Mouse (Mus musculus): ENCODE results near the gene Arhgdia. TPM values are rescaled to one million over a fixed set of nuclear protein-coding genes. Genes with fewer than 3 reads are reported as not detected.

Gene Arhgdia
- polyA plus RNA-seq, 1 experiment, result 500 TPM

- H3K4me3 ChIP-seq (ENCODE audit: insufficient read depth, low read length), result no peak overlapping the region
- no peak for TF ChIP-seq POLR2A (IDR thresholded peaks at IDR 0.05; ENCODE audit: low read depth, low read length)
- TF ChIP-seq CTCF (IDR thresholded peaks at IDR 0.05; ENCODE audit: borderline replicate concordance, insufficient read depth, low read length), result no peak
- no peaks in the 10 kb centered on the region for H3K4me1 ChIP-seq (ENCODE audit: control insufficient read depth, insufficient read depth, low read length)
- H3K27ac ChIP-seq (ENCODE audit: insufficient read depth, low read length), result no peak overlapping the region
Observed at GRCm38 (mm10) chr11:120534093-120534492, 47.3 kb downstream of the Arhgdia start.

GRCm38 (mm10) chr11:120531646-120532045, 49.8 kb downstream of the Arhgdia start:
- H3K27ac ChIP-seq (ENCODE audit: insufficient read depth, low read length), result no peak overlapping the region
- no peaks in the 10 kb centered on the region for H3K4me1 ChIP-seq (ENCODE audit: control insufficient read depth, insufficient read depth, low read length)
- H3K4me3 ChIP-seq (ENCODE audit: insufficient read depth, low read length), result no peak overlapping the region
- no peak for TF ChIP-seq CTCF (IDR thresholded peaks at IDR 0.05; ENCODE audit: borderline replicate concordance, insufficient read depth, low read length)

GRCm38 (mm10) chr11:120530085-120530964, 51.1 kb downstream of the Arhgdia start, which contains the start of gene Gcgr:
Gcgr (plus strand) TSS chr11:120530699.
- no peaks in the 10 kb centered on the region for H3K4me1 ChIP-seq (ENCODE audit: control insufficient read depth, insufficient read depth, low read length)
- no peak within 1 kb of the TSS for H3K4me3 ChIP-seq (ENCODE audit: insufficient read depth, low read length)
- TF ChIP-seq CTCF (IDR thresholded peaks at IDR 0.05; ENCODE audit: borderline replicate concordance, insufficient read depth, low read length), result no peak
- no peak for TF ChIP-seq POLR2A (IDR thresholded peaks at IDR 0.05; ENCODE audit: low read depth, low read length)
- no peak within 1 kb of the TSS for H3K27ac ChIP-seq (ENCODE audit: insufficient read depth, low read length)

GRCm38 (mm10) chr11:120528903-120529302, 52.5 kb downstream of the Arhgdia start:
- Histone ChIP-seq H3K4me1 (ENCODE audit: control insufficient read depth, insufficient read depth, low read length) (no peaks in the 10 kb centered on the region), H3K4me3 (ENCODE audit: insufficient read depth, low read length) (no peak overlapping the region), H3K27ac (ENCODE audit: insufficient read depth, low read length) (no peak overlapping the region)
- TF ChIP-seq CTCF (IDR thresholded peaks at IDR 0.05; ENCODE audit: borderline replicate concordance, insufficient read depth, low read length) (no peak), POLR2A (IDR thresholded peaks at IDR 0.05; ENCODE audit: low read depth, low read length) (no peak)

Other genes starting within 250 kb of the Arhgdia start
- gene Actg1, start 233.1 kb downstream of the Arhgdia start, polyA plus RNA-seq (2011; ENCODE audit: insufficient read length, low read depth, missing spikeins), result 5,586 and 6,404 TPM in 2 replicates
- gene Fscn2, start 220.1 kb downstream of the Arhgdia start, polyA plus RNA-seq (2011; ENCODE audit: insufficient read length, low read depth, missing spikeins), result not detected in 2 replicates
- 8.5 and 10.9 TPM in 2 replicates for gene Faap100, start 202.9 kb downstream of the Arhgdia start, polyA plus RNA-seq (2011; ENCODE audit: insufficient read length, low read depth, missing spikeins)
- gene Nploc4, start 143.9 kb downstream of the Arhgdia start, polyA plus RNA-seq (2011; ENCODE audit: insufficient read length, low read depth, missing spikeins), result 76.1 and 81.6 TPM in 2 replicates
- gene Tspan10, start 139.0 kb downstream of the Arhgdia start, polyA plus RNA-seq (2011; ENCODE audit: insufficient read length, low read depth, missing spikeins), result not detected in 2 replicates
- not detected in 2 replicates for gene Pde6g, start 128.1 kb downstream of the Arhgdia start, polyA plus RNA-seq (2011; ENCODE audit: insufficient read length, low read depth, missing spikeins)
- gene Oxld1, start 123.6 kb downstream of the Arhgdia start, polyA plus RNA-seq (2011; ENCODE audit: insufficient read length, low read depth, missing spikeins), result 5.6 TPM in 2 replicates
- gene Ccdc137, start 123.5 kb downstream of the Arhgdia start, polyA plus RNA-seq (2011; ENCODE audit: insufficient read length, low read depth, missing spikeins), result 18.9 and 27.3 TPM in 2 replicates
- 24.0 and 30.7 TPM in 2 replicates for gene Arl16, start 114.0 kb downstream of the Arhgdia start, polyA plus RNA-seq (2011; ENCODE audit: insufficient read length, low read depth, missing spikeins)
- gene Mrpl12, start 97.0 kb downstream of the Arhgdia start, polyA plus RNA-seq (2011; ENCODE audit: insufficient read length, low read depth, missing spikeins), result 51.1 and 58.0 TPM in 2 replicates
- gene Slc25a10, start 89.8 kb downstream of the Arhgdia start, polyA plus RNA-seq (2011; ENCODE audit: insufficient read length, low read depth, missing spikeins), result 22.0 and 22.4 TPM in 2 replicates
- not detected in 2 replicates for gene Gcgr, start 50.9 kb downstream of the Arhgdia start, polyA plus RNA-seq (2011; ENCODE audit: insufficient read length, low read depth, missing spikeins)
- 65.4 and 90.1 TPM in 2 replicates for gene Mcrip1, start 31.9 kb downstream of the Arhgdia start, polyA plus RNA-seq (2011; ENCODE audit: insufficient read length, low read depth, missing spikeins)
- gene Ppp1r27, start 30.5 kb downstream of the Arhgdia start, polyA plus RNA-seq (2011; ENCODE audit: insufficient read length, low read depth, missing spikeins), result not detected in 2 replicates
- 846 and 907 TPM in 2 replicates for gene P4hb, start 8.4 kb downstream of the Arhgdia start, polyA plus RNA-seq (2011; ENCODE audit: insufficient read length, low read depth, missing spikeins)
- 112 and 150 TPM in 2 replicates for gene Alyref, start 16.7 kb upstream of the Arhgdia start, polyA plus RNA-seq (2011; ENCODE audit: insufficient read length, low read depth, missing spikeins)
- 78.0 and 87.2 TPM in 2 replicates for gene Anapc11, start 16.8 kb upstream of the Arhgdia start, polyA plus RNA-seq (2011; ENCODE audit: insufficient read length, low read depth, missing spikeins)
- gene Npb, start 26.9 kb upstream of the Arhgdia start, polyA plus RNA-seq (2011; ENCODE audit: insufficient read length, low read depth, missing spikeins), result not detected in 2 replicates
- 39.5 and 45.2 TPM in 2 replicates for gene Pcyt2, start 36.3 kb upstream of the Arhgdia start, polyA plus RNA-seq (2011; ENCODE audit: insufficient read length, low read depth, missing spikeins)
- 15.9 and 19.2 TPM in 2 replicates for gene Sirt7, start 43.6 kb upstream of the Arhgdia start, polyA plus RNA-seq (2011; ENCODE audit: insufficient read length, low read depth, missing spikeins)
- 39.4 and 43.9 TPM in 2 replicates for gene Mafg, start 52.0 kb upstream of the Arhgdia start, polyA plus RNA-seq (2011; ENCODE audit: insufficient read length, low read depth, missing spikeins)
- gene Pycr1, start 62.1 kb upstream of the Arhgdia start, polyA plus RNA-seq (2011; ENCODE audit: insufficient read length, low read depth, missing spikeins), result 44.5 and 59.0 TPM in 2 replicates
- not detected in 2 replicates for gene Myadml2, start 66.5 kb upstream of the Arhgdia start, polyA plus RNA-seq (2011; ENCODE audit: insufficient read length, low read depth, missing spikeins)
- 0.47 and 0.63 TPM in 2 replicates for gene Notum, start 79.6 kb upstream of the Arhgdia start, polyA plus RNA-seq (2011; ENCODE audit: insufficient read length, low read depth, missing spikeins)
- gene Aspscr1, start 91.3 kb upstream of the Arhgdia start, polyA plus RNA-seq (2011; ENCODE audit: insufficient read length, low read depth, missing spikeins), result 49.8 and 53.9 TPM in 2 replicates
- gene Cenpx, start 132.1 kb upstream of the Arhgdia start, polyA plus RNA-seq (2011; ENCODE audit: insufficient read length, low read depth, missing spikeins), result 42.8 and 44.1 TPM in 2 replicates
- 16.1 and 17.8 TPM in 2 replicates for gene Lrrc45, start 132.3 kb upstream of the Arhgdia start, polyA plus RNA-seq (2011; ENCODE audit: insufficient read length, low read depth, missing spikeins)
- 16.0 and 20.8 TPM in 2 replicates for gene Rac3, start 139.8 kb upstream of the Arhgdia start, polyA plus RNA-seq (2011; ENCODE audit: insufficient read length, low read depth, missing spikeins)
- 31.6 and 52.4 TPM in 2 replicates for gene Dcxr, start 145.7 kb upstream of the Arhgdia start, polyA plus RNA-seq (2011; ENCODE audit: insufficient read length, low read depth, missing spikeins)
- gene Cbr2, start 150.5 kb upstream of the Arhgdia start, polyA plus RNA-seq (2011; ENCODE audit: insufficient read length, low read depth, missing spikeins), result 27.8 and 30.7 TPM in 2 replicates
- 1.3 and 15.2 TPM in 2 replicates for gene Hmga1b, start 181.2 kb upstream of the Arhgdia start, polyA plus RNA-seq (2011; ENCODE audit: insufficient read length, low read depth, missing spikeins)
- 12.8 and 13.0 TPM in 2 replicates for gene Rfng, start 202.6 kb upstream of the Arhgdia start, polyA plus RNA-seq (2011; ENCODE audit: insufficient read length, low read depth, missing spikeins)
- 103 and 112 TPM in 2 replicates for gene Gps1, start 202.6 kb upstream of the Arhgdia start, polyA plus RNA-seq (2011; ENCODE audit: insufficient read length, low read depth, missing spikeins)
- gene Dus1l, start 214.8 kb upstream of the Arhgdia start, polyA plus RNA-seq (2011; ENCODE audit: insufficient read length, low read depth, missing spikeins), result 23.7 and 24.0 TPM in 2 replicates
- 61.2 and 72.6 TPM in 2 replicates for gene Fasn, start 242.9 kb upstream of the Arhgdia start, polyA plus RNA-seq (2011; ENCODE audit: insufficient read length, low read depth, missing spikeins)

Data from embryonic fibroblast, embryonic 13.5 days (primary cell).